Mouse (Mus musculus) embryo, embryonic 11.5 days (tissue): Measurements from ENCODE around the gene Ralgps1.

Source experiments
- DNase-seq: peaks from one replicate; pipeline ENCODE4 v3.0.0-alpha.2; 2012; ENCODE audit warnings: low read depth, low spot score

Ralgps1 gene

DNA sequence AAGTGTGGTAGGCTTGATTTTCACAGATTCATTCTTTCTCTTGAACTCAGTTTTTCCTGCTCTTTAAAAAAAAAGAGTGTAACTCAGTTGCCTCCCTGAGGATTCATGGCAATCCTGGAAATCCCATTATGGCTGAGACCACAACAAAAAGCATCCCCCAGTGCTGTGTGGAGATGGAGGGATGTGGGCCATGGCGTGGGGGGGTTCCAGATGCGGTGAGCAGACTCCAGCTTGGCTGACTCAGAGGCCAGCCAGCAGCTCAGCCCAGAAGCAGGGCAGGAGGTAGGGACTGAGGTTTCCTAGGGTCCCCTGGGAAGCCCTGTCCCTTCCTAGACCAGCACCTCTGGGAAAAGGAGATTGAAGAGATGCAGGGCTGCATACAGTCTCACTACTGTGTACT is 194.4 kb downstream of the Ralgps1 start:
- no peak for DNase-seq

- no peak for DNase-seq
These were observed 194.8 kb downstream of the Ralgps1 start for GRCm38 (mm10) chr2:33176516-33176915.

DNA sequence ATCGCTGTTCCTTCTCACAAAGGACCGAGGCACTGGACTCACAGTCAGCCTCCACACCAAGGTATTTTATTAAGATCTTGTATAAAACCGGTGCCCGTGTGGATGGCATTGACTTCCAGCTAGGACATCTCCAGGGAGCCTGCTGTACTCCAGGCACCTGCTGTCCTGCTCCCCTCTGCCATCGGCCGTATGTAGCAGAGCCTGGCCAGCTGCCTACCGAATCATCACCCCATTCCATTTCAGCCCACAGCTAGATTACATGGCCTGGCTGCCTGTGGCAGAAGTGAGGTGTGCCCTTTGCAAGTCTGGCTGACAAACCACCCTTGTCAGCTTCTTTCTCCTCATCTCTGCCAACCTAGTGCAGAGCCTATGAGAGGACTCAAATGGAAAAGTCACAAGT is 197.6 kb downstream of the Ralgps1 start:
- no peak for DNase-seq

DNA sequence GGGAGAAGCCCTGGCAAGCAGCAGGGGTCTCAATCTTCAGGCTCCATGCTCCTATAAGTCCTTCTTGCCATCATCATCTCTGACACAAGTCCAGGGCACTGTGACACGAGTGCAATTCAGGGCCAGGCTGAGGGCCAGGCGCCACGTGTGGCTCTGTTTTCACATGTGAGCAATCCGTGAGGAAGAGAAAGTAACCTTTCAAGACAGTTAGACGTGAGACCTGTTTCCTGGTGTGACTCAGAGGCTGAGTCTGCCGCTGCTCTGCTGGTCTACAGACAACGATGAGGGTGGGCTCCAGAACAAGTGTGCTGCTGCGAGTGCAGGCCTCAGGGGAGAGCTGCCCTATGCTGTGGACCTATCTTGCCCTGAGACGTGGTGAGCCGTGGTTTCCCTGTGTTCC is 198.2 kb downstream of the Ralgps1 start:
- no peak for DNase-seq

- no peak for DNase-seq
These were observed 200.3 kb downstream of the Ralgps1 start for GRCm38 (mm10) chr2:33170777-33171565.

DNA sequence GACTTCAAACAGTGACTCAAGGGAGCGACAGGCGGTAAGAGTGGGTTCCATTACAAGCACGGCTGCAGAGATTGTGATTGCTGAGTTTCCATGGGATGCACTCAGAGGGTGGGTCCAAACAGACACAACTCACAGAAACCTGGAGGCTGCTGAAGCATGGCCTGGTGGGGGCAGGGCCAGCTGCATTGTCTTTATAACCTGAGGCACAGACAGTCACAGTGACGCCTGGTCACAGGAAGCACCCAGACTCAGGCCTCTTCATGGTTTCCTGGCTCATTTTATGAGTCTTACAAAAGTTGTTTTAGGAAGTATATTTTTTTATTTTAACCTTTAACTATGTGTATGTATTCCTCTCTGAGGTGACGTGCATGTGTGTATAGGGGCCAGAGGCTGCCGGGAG is 201.8 kb downstream of the Ralgps1 start:
- no peak for DNase-seq

DNA sequence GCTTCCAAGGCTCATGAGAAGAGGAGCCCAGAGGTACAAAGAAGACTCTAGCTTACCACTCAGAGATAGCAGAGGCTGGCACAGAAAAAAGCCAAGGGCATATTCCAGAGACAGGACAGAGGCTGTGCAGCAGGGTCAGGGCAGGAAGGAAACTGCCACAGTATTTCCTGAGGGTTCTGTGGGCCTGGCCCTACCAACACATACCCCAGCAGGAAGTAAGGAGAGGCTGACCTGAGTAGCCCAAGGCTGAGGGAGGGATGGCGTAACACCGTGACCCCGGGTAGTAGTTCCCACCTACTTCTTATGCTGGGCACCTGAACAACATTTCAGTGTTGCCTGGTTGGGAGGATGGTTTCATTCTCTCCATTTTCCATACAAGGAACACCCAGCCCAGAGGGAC is 204.2 kb downstream of the Ralgps1 start:
- no peak for DNase-seq

- no peak for DNase-seq
These were observed 205.4 kb downstream of the Ralgps1 start for GRCm38 (mm10) chr2:33165710-33166374.

DNA sequence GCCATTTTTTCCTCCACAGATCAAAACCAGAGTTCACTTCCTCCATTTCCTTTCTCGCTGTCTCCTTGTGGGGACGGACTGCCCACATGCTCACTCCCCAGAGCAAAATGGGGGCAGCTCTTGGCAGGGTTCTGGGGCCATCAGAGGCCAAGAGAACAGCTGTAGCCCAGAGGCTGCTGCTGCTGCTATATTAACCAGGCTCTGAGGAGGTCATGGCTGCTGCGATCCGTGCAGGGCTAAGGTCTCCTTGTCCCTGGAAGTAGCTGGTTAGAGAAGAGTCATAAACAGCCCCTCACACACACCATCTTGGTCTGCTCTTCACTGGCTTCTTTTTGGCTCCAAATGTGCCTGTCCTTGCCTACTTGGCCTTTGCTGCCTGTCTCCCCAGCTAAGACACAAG is 206.1 kb downstream of the Ralgps1 start:
- DNase-seq: no peak

- DNase-seq: no peak
These were observed 206.6 kb downstream of the Ralgps1 start for GRCm38 (mm10) chr2:33164646-33165045.

GRCm38 (mm10) chr2:33162126-33162525 is 209.2 kb downstream of the Ralgps1 start:
- no peak for DNase-seq

- no peak for DNase-seq
These were observed 210.8 kb downstream of the Ralgps1 start for GRCm38 (mm10) chr2:33160326-33160973.

- no peak for DNase-seq
These were observed 211.7 kb downstream of the Ralgps1 start for GRCm38 (mm10) chr2:33159593-33159992.

GRCm38 (mm10) chr2:33158895-33159294 is 212.4 kb downstream of the Ralgps1 start:
- DNase-seq: no peak

DNA sequence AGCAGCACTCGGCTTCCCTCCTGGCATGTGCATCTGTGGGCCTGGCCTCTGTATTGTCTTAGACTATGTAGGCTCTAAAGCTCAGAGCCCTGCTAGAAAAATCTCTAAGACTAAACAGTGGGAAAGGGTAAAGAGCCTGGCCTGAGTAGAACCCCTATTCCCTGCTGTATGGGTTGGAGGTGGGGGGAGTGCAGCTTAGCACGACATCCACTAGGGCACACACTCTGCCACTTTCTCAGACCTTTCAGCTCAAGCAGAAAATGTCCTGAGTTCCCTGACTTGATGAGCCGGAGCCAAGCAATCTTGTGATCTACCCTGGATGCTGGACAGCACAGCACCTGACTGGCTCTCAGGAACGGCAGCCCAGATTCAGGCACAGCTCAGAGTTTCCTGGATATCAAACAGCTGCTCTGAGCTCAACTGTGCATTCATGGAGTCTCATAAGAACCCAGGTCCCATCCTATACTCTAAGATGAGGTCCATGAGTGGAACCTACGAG is 215.0 kb downstream of the Ralgps1 start:
- no peak for DNase-seq

- peak; percentile 69 for DNase-seq
These were observed 216.4 kb downstream of the Ralgps1 start for GRCm38 (mm10) chr2:33154751-33155372.

DNA sequence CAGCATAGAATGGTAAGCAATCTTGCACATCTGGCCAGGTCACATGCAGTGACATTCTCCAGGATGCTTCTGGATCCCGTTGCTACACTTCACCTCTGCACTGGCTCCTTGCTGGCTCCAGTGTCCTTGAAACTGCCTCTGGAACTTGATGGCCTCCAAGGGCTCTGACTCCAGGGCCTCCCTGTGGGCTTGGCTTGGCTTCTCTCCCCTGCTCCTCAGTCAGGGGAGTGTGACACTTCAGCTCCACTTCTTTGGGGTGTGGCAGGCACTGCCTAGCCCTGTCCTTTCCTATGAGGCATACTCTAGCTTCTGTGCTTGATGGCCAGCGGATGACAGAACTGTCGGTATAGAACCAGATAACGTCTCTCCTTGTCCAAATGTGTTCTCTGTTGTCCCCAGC is 224.3 kb downstream of the Ralgps1 start:
- DNase-seq: no peak

GRCm38 (mm10) chr2:33143292-33143691 is 228.0 kb downstream of the Ralgps1 start:
- DNase-seq: no peak

DNA sequence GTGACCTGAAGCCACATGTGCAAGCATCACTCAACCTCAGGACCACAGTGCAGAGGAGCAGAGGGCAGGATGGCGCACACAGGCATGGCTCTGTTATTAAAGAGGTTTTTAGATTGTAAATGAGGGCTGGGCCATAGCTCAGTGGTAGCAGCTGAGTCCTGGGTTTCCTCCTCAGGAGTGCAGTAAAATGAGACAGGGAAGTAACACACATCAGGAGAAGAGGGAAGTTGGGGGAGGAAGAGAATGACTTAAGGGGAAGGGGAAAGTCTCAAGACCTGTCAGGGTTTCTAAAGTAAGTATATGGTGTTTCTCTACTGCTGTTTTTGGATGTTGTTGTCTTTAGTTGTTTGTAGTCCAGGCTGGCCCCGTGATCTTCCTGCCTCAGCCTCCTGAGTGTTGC is 232.8 kb downstream of the Ralgps1 start:
- DNase-seq: no peak

- no peak for DNase-seq
These were observed 233.6 kb downstream of the Ralgps1 start for GRCm38 (mm10) chr2:33137731-33138130.

DNA sequence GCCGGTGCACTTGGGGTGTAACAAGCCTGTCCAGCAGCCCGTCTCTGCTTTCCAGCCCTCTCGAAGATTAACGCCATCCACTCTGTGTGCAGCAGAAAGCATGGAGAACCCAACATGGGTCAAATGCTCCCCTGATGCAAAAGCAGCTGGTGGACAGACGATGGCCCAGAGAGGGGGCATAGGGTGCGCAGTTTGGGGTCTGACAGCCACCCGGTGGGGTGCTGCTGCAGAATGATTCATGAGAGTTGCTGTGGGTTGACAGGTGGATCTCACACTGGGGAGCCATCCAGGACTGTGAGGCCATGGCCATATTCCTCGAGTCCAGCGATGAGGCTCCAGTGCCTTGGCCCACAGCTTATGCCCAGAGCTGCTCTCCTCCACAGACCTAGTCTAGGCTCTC is 234.0 kb downstream of the Ralgps1 start:
- DNase-seq: no peak

- no peak for DNase-seq
These were observed 234.9 kb downstream of the Ralgps1 start for GRCm38 (mm10) chr2:33136366-33136765.
